Mouse (Mus musculus): ENCODE data around the gene Cd37.

The Cd37 gene

GRCm38 (mm10) chr7:45204380-45205143 is 34.4 kb downstream of the Cd37 start, which contains the start of gene Ccdc155:
Gene Ccdc155 (minus strand): TSS chr7:45204892.
- DNase-seq (ENCODE audit: extremely low spot score, low read depth, low spot score): peak; percentile 97

GRCm38 (mm10) chr7:45202654-45203053 is 36.3 kb downstream of the Cd37 start:
- DNase-seq (ENCODE audit: extremely low spot score, low read depth, low spot score): no peak

GRCm38 (mm10) chr7:45198961-45199360 is 40.0 kb downstream of the Cd37 start:
- DNase-seq (ENCODE audit: extremely low spot score, low read depth, low spot score): no peak

GRCm38 (mm10) chr7:45198435-45198834 is 40.5 kb downstream of the Cd37 start:
- DNase-seq (ENCODE audit: extremely low spot score, low read depth, low spot score): peak; percentile 41

- DNase-seq (ENCODE audit: extremely low spot score, low read depth, low spot score): no peak
Measured at GRCm38 (mm10) chr7:45196994-45197393, 41.9 kb downstream of the Cd37 start.

GRCm38 (mm10) chr7:45196176-45196535 is 42.8 kb downstream of the Cd37 start:
- DNase-seq (ENCODE audit: extremely low spot score, low read depth, low spot score): no peak

GRCm38 (mm10) chr7:45195341-45196175 is 43.4 kb downstream of the Cd37 start:
- DNase-seq (ENCODE audit: extremely low spot score, low read depth, low spot score): no peak

GRCm38 (mm10) chr7:45193871-45194785 is 44.8 kb downstream of the Cd37 start:
- no peak for DNase-seq (ENCODE audit: extremely low spot score, low read depth, low spot score)

GRCm38 (mm10) chr7:45193406-45193805 is 45.5 kb downstream of the Cd37 start:
- no peak for DNase-seq (ENCODE audit: extremely low spot score, low read depth, low spot score)

- DNase-seq (ENCODE audit: extremely low spot score, low read depth, low spot score): no peak
Measured at GRCm38 (mm10) chr7:45192585-45193310, 46.2 kb downstream of the Cd37 start.

- peak; percentile 33 for DNase-seq (ENCODE audit: extremely low spot score, low read depth, low spot score)
Measured at GRCm38 (mm10) chr7:45191803-45192363, 47.0 kb downstream of the Cd37 start.

- DNase-seq (ENCODE audit: extremely low spot score, low read depth, low spot score): no peak
Measured at GRCm38 (mm10) chr7:45191161-45191560, 47.8 kb downstream of the Cd37 start.

- no peak for DNase-seq (ENCODE audit: extremely low spot score, low read depth, low spot score)
Measured at GRCm38 (mm10) chr7:45190186-45190585, 48.7 kb downstream of the Cd37 start.

- no peak for DNase-seq (ENCODE audit: extremely low spot score, low read depth, low spot score)
Measured at GRCm38 (mm10) chr7:45189600-45189999, 49.3 kb downstream of the Cd37 start.

- DNase-seq (ENCODE audit: extremely low spot score, low read depth, low spot score): no peak
Measured at GRCm38 (mm10) chr7:45185921-45186320, 53.0 kb downstream of the Cd37 start.

GRCm38 (mm10) chr7:45183672-45184071 is 55.2 kb downstream of the Cd37 start:
- DNase-seq (ENCODE audit: extremely low spot score, low read depth, low spot score): no peak
